In genomic region chr1:87929730-87930129, GRCm38 (mm10) we compare ENCODE assay signal across 10 mouse cellular contexts.
DNase-seq lines count a peak whose midpoint lies in the region; ATAC-seq and TF ChIP-seq lines count a peak whose summit lies in the region.
"Had no signal": no experiment of that assay in that cellular context is flagged by ENCODE, and none has a peak within 500 bp of the region (broad histone marks: within the 10 kb centered on the region; RNA-seq: fewer than 3 reads in every experiment).

No protein-coding gene starts in this region.

- TF ChIP-seq CTCF in left cerebral cortex, adult 2 months (IDR thresholded peaks at IDR 0.05): no peak

- peak; percentile 57 for DNase-seq in left cerebral cortex, postnatal 4 days
- DNase-seq in left cerebral cortex, adult 2 months (ENCODE audit: extremely low spot score in 1 of 2, low spot score in 2 of 2): no peak
- peak; percentile 60 to 79 for DNase-seq in adrenal gland, adult (ENCODE audit: inconsistent age in 2 of 2, low spot score in 1 of 2)
- DNase-seq in adrenal gland, postnatal 14 days: peak; percentile 83
- peak; percentile 75 to 78 for DNase-seq in cerebellum, postnatal 14 days
- DNase-seq in kidney, adult 8-10 months: no peak
- DNase-seq: heart, postnatal 4 days had no signal

- H3K4me3 ChIP-seq in left cerebral cortex, adult 2 months: no peak overlapping the region
- H3K4me3 ChIP-seq: stomach, embryonic 15.5 days had no signal

- H3K27ac ChIP-seq in left cerebral cortex, adult 2 months: no peak overlapping the region; the same call in 1 of the 2 replicates
- H3K27ac ChIP-seq: kidney, postnatal 0 days; stomach, embryonic 15.5 days had no signal

- no peak for ATAC-seq in inflammation-experienced regulatory T-cells, adult 6 months

- intact Hi-C loops in left cerebral cortex, postnatal 4 days (cut with DNase I): no loop called here
- intact Hi-C loops in left cerebral cortex, adult 2 months (cut with DNase I): loop anchor here (10.0 kb wide), 1 partner anchor 485 kb away; no protein-coding TSS in a partner anchor

Comparison
In these comparisons a context has a peak if more than half of its experiments do, and no peak if none do; other contexts are left out.
1. DNase-seq: peak in left cerebral cortex, postnatal 4 days (single experiment), adrenal gland, adult (2 of 2), adrenal gland, postnatal 14 days (single experiment) and cerebellum, postnatal 14 days (2 of 2); none in left cerebral cortex, adult 2 months (0 of 2) and kidney, adult 8-10 months (0 of 2).